Mouse (Mus musculus) E14TG2a.4 (cell line): ENCODE measurements around the gene Trim47.

Experiments used
- CTCF ChIP-seq: conservative IDR thresholded peaks from 2 replicates; pipeline ENCODE4 v1.5.1; 2014; ENCODE audit warnings: low read length
- NANOG ChIP-seq: IDR thresholded peaks from 2 replicates; pipeline ENCODE4 v1.6.1; 2014; ENCODE audit warnings: borderline replicate concordance, low read length, mixed read lengths
- POU5F1 ChIP-seq: IDR thresholded peaks from 2 replicates; pipeline ENCODE4 v1.6.1; 2014; ENCODE audit warnings: low read length, borderline replicate concordance

- no peak for TF ChIP-seq CTCF
- TF ChIP-seq POU5F1: no peak
- TF ChIP-seq NANOG: no peak
These were observed 35.1 kb upstream of the Trim47 start for GRCm38 (mm10) chr11:116162146-116162545.
